Mouse (Mus musculus) hindbrain, postnatal 0 days (tissue): ENCODE measurements around the gene Scgb2b20. TPM values are rescaled to one million over a fixed set of nuclear protein-coding genes. Genes with fewer than 3 reads are reported as not detected.
"Not testable (repeated sequence)": the region's sequence is repeated elsewhere in the genome, so short reads cannot be mapped to it uniquely, and the experiment has no call there.

Experiments used
- ATAC-seq: fragments of 200-750 bp; cut with Nextera tagmentation; 2 replicates; pipeline ENCODE4 v1.8.0; 2017; ENCODE audit warnings: mild to moderate bottlenecking, moderate TSS enrichment, moderate library complexity
- DNase-seq: peaks from one replicate; pipeline ENCODE4 v3.0.0-alpha.2; 2015; ENCODE audit warnings: low spot score
- H3K27ac ChIP-seq: fragments of 300-500 bp; sonication (generic); 2 replicates; pipeline ENCODE4 v1.5.1; 2014; ENCODE audit warnings: mild to moderate bottlenecking
- H3K27me3 ChIP-seq: fragments of 300-500 bp; sonication (generic); 2 replicates; pipeline ENCODE4 v1.6.1; 2014; ENCODE audit warnings: low read length, mixed read lengths; ENCODE audit not compliant: insufficient read depth
- H3K36me3 ChIP-seq: fragments of 300-500 bp; sonication (generic); 2 replicates; pipeline ENCODE4 v1.6.1; 2014; ENCODE audit warnings: low read length, mixed read lengths; ENCODE audit not compliant: insufficient read depth
- H3K4me1 ChIP-seq: fragments of 300-500 bp; sonication (generic); 2 replicates; pipeline ENCODE4 v1.6.1; 2014; ENCODE audit warnings: antibody characterized with exemption, low read length, mixed read lengths; ENCODE audit not compliant: insufficient read depth
- H3K4me2 ChIP-seq: fragments of 300-500 bp; sonication (generic); 2 replicates; pipeline ENCODE4 v1.6.1; 2014; ENCODE audit warnings: low read depth, mild to moderate bottlenecking, low read length, moderate library complexity, mixed read lengths
- H3K4me3 ChIP-seq: fragments of 300-500 bp; sonication (generic); 2 replicates; pipeline ENCODE4 v1.5.1; 2014; ENCODE audit warnings: low read length
- H3K9ac ChIP-seq: fragments of 300-500 bp; sonication (generic); replicated peaks from 2 replicates; pipeline ENCODE4 v1.6.1; 2014; ENCODE audit warnings: mild to moderate bottlenecking, low read length, moderate library complexity, mixed read lengths
- H3K9me3 ChIP-seq: fragments of 300-500 bp; sonication (generic); 2 replicates; pipeline ENCODE4 v1.6.1; 2016; ENCODE audit warnings: low read length, mixed read lengths
- CTCF ChIP-seq: IDR thresholded peaks from 2 replicates; pipeline ENCODE4 v1.5.1; 2016; ENCODE audit warnings: antibody characterized with exemption, control low read depth, low read depth
- WGBS: fragments of 180-500 bp; shearing (Covaris S2); extraction: QIAGEN DNeasy Blood & Tissue Kit; methylation state at CpG from one replicate; pipeline ENCODE4 v1.1.7; 2014; 5-methylcytosine and 5-hydroxymethylcytosine counted together
- polyA plus RNA-seq: library from polyadenylated mRNA; unstranded; fragments of >200 nt; fragmentation: Nextera tagmentation; extraction: Ambion mirVana; gene quantifications from 2 replicates; pipeline ENCODE4 v1.2.1, GENCODE M21; 2015
- total RNA-seq: library from RNA; depleted of rRNA; stranded (reverse); fragments of >200 nt; gene quantifications from 2 replicates; pipeline ENCODE4 v1.2.3, GENCODE M21; 2014; rRNA removed

Gene Scgb2b20
- not detected in 2 replicates for total RNA-seq
- polyA plus RNA-seq = not detected in 2 replicates

DNA sequence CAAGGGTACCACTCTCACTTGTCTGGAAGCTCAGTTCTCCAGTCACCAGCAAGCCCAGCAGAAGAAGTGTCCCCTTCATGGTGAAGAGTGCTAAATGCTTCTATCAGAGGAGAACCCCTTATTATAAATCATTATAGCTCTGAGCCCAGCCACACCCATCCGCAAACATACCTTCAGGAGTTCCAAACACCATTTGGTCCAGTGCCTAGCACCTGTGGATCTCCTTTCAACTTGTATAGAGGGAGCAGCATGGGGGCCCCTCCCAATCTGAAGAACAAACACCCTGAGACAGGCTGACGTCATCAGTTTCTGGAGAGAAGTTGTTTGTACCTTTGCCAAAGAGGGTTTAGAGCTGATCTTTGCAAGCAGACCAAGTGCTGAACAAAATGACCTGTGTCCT, at the start of gene Scgb2b20:
TSS of gene Scgb2b20 (minus strand) at position 101 of the 400 bp plus-strand sequence.
- not testable (repeated sequence) for H3K36me3 ChIP-seq, H3K9me3 ChIP-seq, H3K4me3 ChIP-seq, H3K4me2 ChIP-seq, ATAC-seq, H3K4me1 ChIP-seq, H3K27me3 ChIP-seq, H3K27ac ChIP-seq, DNase-seq, H3K9ac ChIP-seq
- 83% methylated on average over 2 of the region's 2 CpGs for WGBS

DNA sequence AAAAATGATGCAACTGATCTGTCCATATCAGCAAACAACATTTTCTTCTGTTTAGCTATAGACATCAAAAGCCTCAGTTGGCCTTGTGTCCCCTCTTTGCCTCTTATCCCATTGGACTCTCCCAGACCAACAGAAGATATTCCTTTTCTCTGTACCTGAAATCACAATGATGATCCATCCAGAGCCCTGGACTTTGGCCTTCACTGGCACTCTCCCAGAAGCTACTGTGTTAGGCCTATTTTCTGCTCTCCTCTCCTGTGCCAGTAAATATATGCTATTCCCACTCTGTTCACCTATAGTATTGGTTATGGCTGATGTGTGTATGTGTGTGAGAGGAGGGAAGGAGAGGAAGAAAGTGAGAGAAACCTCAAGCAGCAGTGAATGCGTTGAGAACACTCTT, 43.6 kb upstream of the Scgb2b20 start:
- H3K27ac ChIP-seq, ATAC-seq, H3K9ac ChIP-seq, H3K36me3 ChIP-seq, H3K4me3 ChIP-seq, DNase-seq, H3K9me3 ChIP-seq, H3K4me1 ChIP-seq, H3K27me3 ChIP-seq, H3K4me2 ChIP-seq: not testable (repeated sequence)
- 65% methylated on average over 1 of the region's 1 CpGs for WGBS

DNA sequence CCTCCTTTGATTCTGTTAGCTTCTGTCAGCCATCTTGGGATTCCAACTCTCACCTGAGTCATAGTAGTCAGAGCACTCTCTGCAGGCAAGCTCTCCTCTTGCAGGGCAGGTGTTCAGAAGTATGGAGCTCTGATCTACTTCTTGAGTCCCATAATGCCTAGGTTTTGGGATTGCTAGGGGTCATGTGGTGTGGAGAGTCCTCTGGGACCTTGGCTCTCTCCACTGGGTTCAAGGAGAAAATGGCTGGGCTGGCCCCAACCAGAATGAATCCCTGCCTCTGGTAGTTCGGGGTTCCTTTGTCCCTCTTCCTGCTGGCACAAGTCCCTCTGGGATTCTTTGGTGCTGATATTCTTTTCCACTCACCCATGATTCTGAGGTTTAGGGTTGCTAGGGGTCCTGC, 35.5 kb upstream of the Scgb2b20 start:
- Histone ChIP-seq H3K4me2 (no peak overlapping the region), H3K4me3 (no peak overlapping the region), H3K27ac (no peak overlapping the region), H3K9ac (no peak overlapping the region), H3K27me3 (no peaks in the 10 kb centered on the region), H3K9me3 (0 out of 2 replicates have a peak, but pooled peaks cover 9% of the 10 kb centered on the region), H3K4me1 (no peaks in the 10 kb centered on the region), H3K36me3 (no peaks in the 10 kb centered on the region)
- 90% methylated on average over 1 of the region's 1 CpGs for WGBS
- DNase-seq (no peak), ATAC-seq (no peak)
- TF ChIP-seq CTCF = no peak

DNA sequence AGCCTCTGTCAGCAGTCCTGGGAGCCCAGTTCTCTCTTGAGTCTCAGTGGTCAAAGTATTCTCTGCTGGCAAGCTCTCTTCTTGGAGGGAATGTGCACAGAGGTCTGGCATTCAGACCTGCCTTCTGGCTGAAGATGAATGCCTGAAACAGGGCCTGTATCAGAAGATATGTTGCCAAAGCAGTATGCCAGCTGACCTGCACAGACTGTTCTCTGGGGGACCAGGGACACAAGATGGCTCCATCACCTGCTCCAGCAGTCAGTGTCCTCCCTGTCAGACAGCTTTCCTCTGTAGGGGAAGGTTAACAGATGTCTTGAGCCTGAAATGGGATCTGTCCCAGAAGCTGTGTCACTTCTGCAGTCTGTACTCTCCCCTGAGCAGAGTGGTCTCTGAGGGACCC, 33.6 kb upstream of the Scgb2b20 start:
- not testable (repeated sequence) for H3K9me3 ChIP-seq, H3K27ac ChIP-seq, H3K36me3 ChIP-seq, DNase-seq, H3K4me2 ChIP-seq, H3K4me1 ChIP-seq, ATAC-seq, H3K27me3 ChIP-seq, H3K4me3 ChIP-seq, H3K9ac ChIP-seq

DNA sequence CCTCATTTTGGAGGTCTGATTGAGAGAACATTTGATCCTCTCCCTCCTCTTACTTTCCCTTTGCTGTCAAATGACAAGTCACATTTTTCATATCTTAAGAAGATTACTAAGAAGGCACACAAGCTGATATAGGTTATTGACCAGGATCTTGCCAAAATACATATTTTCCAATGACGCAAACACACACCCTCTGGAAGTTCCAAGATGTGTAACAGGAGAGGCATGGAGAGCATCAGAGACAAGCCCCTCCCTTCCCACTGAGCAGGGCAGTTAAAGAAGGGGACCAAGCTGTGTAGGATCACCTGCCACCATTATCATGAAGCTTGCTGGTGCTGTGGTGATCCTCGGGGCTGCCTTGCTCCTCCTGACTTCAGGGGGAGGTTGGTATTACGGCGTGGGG, 6.8 kb upstream of the Scgb2b20 start, which contains the start of gene Scgb1b20:
TSS of gene Scgb1b20 (plus strand) at position 301 of the 400 bp plus-strand sequence.
- H3K36me3 ChIP-seq, H3K9me3 ChIP-seq, ATAC-seq, DNase-seq, H3K27ac ChIP-seq, H3K4me1 ChIP-seq, H3K27me3 ChIP-seq, H3K9ac ChIP-seq, H3K4me3 ChIP-seq, H3K4me2 ChIP-seq: not testable (repeated sequence)
- 81% methylated on average over 4 of the region's 4 CpGs for WGBS

Other genes starting within 250 kb of the Scgb2b20 start
- gene Scgb2b18, start 192.5 kb downstream of the Scgb2b20 start, total RNA-seq = not detected in 2 replicates
- not detected in 2 replicates for gene Scgb2b18, start 192.5 kb downstream of the Scgb2b20 start, polyA plus RNA-seq
- not detected in 2 replicates for gene Scgb1b18, start 180.8 kb downstream of the Scgb2b20 start, total RNA-seq
- not detected in 2 replicates for gene Scgb1b18, start 180.8 kb downstream of the Scgb2b20 start, polyA plus RNA-seq
- not detected in 2 replicates for gene Scgb2b19, start 86.0 kb downstream of the Scgb2b20 start, total RNA-seq
- gene Scgb2b19, start 86.0 kb downstream of the Scgb2b20 start, polyA plus RNA-seq = not detected in 2 replicates
- gene Scgb1b19, start 79.0 kb downstream of the Scgb2b20 start, total RNA-seq = not detected in 2 replicates
- not detected in 2 replicates for gene Scgb1b19, start 79.0 kb downstream of the Scgb2b20 start, polyA plus RNA-seq
- not detected in 2 replicates for gene Scgb1b20, start 6.9 kb upstream of the Scgb2b20 start, total RNA-seq
- gene Scgb1b20, start 6.9 kb upstream of the Scgb2b20 start, polyA plus RNA-seq = not detected in 2 replicates
- not detected in 2 replicates for gene Scgb2b21, start 154.1 kb upstream of the Scgb2b20 start, total RNA-seq
- not detected in 2 replicates for gene Scgb2b21, start 154.1 kb upstream of the Scgb2b20 start, polyA plus RNA-seq